Mouse (Mus musculus) frontal cortex, postnatal 14 days (tissue): ENCODE measurements at regions not wholly inside any gene's neighbourhood (a gene's known extent, or its start where the extent isn't known, plus 50 kb on each side); places are given as distances from the start of the nearest gene placed in this dataset.

ENCODE experiments used
- DNase-seq, 2 experiments: peaks; one replicate each; pipeline ENCODE4 v3.0.0; 2022; ENCODE audit warnings: low spot score in 2 of 2

DNA sequence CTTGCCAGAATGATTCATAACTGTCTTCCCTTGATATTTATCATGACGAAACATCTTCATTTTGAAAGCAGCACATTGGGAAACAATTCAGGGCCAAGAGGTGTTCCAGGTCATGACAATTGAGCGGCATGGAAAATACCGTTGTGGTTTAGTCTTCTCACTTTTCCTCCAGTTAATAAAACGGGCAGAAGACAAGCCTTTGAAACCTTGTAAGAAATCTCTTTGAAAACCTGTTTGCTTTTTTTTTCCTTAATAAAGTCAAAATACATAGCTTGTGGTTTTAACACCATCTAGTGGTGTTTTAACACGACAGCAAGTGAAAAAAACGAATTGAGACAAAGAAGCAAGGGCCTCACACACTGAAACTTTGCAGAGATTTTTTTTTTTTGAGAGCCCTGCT, 1389.0 kb upstream of the Acvr2a start:
- no peak for DNase-seq

DNA sequence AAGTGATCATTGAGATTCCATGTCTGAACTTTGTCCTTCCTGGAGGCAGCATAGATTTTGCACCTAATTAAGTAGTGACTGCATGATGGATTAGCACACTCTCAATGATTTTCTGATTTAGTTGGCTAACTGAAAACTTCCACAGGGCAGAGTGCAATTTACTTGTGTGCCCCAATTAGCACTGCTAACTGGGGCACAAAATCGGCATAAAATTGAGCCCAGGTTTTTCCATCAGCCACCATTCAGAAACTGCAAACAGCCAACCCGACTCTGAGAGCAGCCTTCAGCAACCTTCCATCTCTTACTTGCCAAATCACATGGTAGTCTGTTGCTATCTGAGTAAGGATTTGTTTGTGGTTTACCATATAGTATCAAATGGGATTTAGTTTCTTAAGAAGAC, 1384.1 kb upstream of the Acvr2a start:
- DNase-seq, result no peak

DNA sequence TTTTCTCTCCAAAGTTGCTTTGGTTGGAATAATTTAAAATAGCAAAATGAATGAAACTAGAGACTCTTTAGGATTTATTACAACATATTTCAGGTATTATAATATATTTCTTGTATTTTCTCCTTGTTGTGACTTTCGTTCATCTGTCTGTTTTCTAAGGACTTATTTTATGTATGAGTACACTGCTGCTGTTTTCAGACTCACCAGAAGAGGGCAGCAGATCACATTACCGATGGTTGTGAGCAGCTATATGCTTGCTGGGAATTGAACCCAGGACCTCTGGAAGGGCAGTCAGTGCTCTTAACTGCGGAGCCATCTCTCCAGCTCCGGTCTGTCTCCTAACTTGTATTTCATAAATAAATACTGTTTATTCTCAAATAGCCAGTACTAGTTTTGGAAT, 1347.9 kb upstream of the Acvr2a start:
- no peak for DNase-seq

DNA sequence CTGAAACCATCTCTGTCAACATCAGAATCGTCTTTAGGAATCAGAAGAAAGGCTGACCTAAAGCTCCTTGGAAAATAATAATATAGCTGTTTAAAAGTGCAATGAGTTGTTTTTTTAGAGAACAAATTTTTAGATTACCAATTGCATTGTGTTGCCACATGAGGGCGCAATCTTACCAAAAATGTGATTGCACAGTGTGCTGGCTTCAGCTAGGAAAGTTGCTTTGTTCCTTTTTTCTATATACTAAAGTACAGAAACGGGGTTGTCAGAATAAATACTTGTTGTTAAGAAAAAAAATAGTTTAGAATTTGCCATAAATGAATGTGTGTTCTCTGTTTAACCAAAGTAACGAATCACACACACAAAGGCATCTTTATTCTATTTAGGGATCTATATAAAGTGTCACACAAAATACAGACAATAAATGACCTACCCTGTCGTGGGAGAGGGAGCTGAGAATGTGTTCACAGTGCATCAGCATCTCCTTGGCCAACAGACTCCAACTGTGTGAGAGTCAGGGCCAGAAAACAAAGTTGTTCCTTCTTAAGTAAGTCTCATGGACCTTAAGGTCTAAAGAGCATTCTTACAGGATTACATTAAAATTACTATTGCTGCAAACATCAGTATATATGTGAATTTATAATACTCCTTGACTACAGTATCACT, 1321.9 kb upstream of the Acvr2a start:
- DNase-seq, result peak in 1 of 2 experiments; percentile 11
